Mouse (Mus musculus) E14TG2a.4 (cell line): ENCODE results near the gene Cuta.

Source experiments
- CTCF ChIP-seq: conservative IDR thresholded peaks from 2 replicates; pipeline ENCODE4 v1.5.1; 2014; ENCODE audit warnings: low read length
- NANOG ChIP-seq: IDR thresholded peaks from 2 replicates; pipeline ENCODE4 v1.6.1; 2014; ENCODE audit warnings: borderline replicate concordance, low read length, mixed read lengths
- POU5F1 ChIP-seq: IDR thresholded peaks from 2 replicates; pipeline ENCODE4 v1.6.1; 2014; ENCODE audit warnings: low read length, borderline replicate concordance

GRCm38 (mm10) chr17:26975415-26975814 is 36.0 kb upstream of the Cuta start:
- TF ChIP-seq CTCF: no peak
- no peak for TF ChIP-seq POU5F1
- TF ChIP-seq NANOG: no peak
